ENCODE assay signal across 27 mouse cellular contexts in genomic region chr6:89393820-89394219, GRCm38 (mm10).
"Had no signal": no experiment of that assay in that cellular context is flagged by ENCODE, and none has a peak within 500 bp of the region (broad histone marks: within the 10 kb centered on the region; RNA-seq: fewer than 3 reads in every experiment).

No protein-coding gene starts in this region.

- H3K9ac ChIP-seq: heart, embryonic 12.5 days; hindbrain, embryonic 12.5 days; hindbrain, embryonic 14.5 days; intestine, embryonic 15.5 days; limb, embryonic 12.5 days; liver, embryonic 13.5 days had no signal

- H3K4me2 ChIP-seq: heart, embryonic 12.5 days; hindbrain, embryonic 12.5 days; hindbrain, embryonic 14.5 days; intestine, embryonic 15.5 days; limb, embryonic 12.5 days; liver, embryonic 11.5 days; liver, embryonic 13.5 days had no signal

- H3K4me1 ChIP-seq: intestine, embryonic 15.5 days; limb, embryonic 10.5 days; limb, embryonic 12.5 days; liver, embryonic 13.5 days had no signal

- H3K27me3 ChIP-seq: heart, embryonic 12.5 days; hindbrain, embryonic 12.5 days; intestine, embryonic 15.5 days; limb, embryonic 12.5 days; liver, embryonic 13.5 days had no signal

- H3K36me3 ChIP-seq: heart, embryonic 10.5 days; heart, embryonic 12.5 days; hindbrain, embryonic 10.5 days; hindbrain, embryonic 12.5 days; intestine, embryonic 15.5 days; limb, embryonic 10.5 days; limb, embryonic 12.5 days; liver, embryonic 13.5 days had no signal

- DNase-seq: gastrocnemius, adult 2 months; gastrocnemius, postnatal 10 days; gastrocnemius, postnatal 25 days; heart, adult 18-20 months; heart, postnatal 10 days; heart, postnatal 4 days; kidney, adult 18-20 months; kidney, adult 8-10 months; kidney, postnatal 10 days; kidney, postnatal 25 days; kidney, postnatal 4 days; liver; liver, embryonic 13.5 days had no signal

- ATAC-seq: hindbrain, embryonic 16.5 days; inflammation-experienced regulatory T-cells, adult 6 months; intestine, embryonic 15.5 days; intestine, postnatal 0 days had no signal

- H3K27ac ChIP-seq: gastrocnemius, adult 2 months; heart, embryonic 10.5 days; hindbrain, embryonic 10.5 days; hindbrain, embryonic 12.5 days; hindbrain, embryonic 14.5 days; intestine, embryonic 15.5 days; layer of hippocampus, adult 2 months; left cerebral cortex, adult 2 months; limb, embryonic 10.5 days; limb, embryonic 12.5 days; liver, embryonic 13.5 days had no signal

- H3K9me3 ChIP-seq: heart, embryonic 10.5 days; heart, embryonic 12.5 days; hindbrain, embryonic 10.5 days; hindbrain, embryonic 12.5 days; intestine, embryonic 15.5 days; limb, embryonic 10.5 days; limb, embryonic 12.5 days; liver, embryonic 13.5 days had no signal

- H3K4me3 ChIP-seq: gastrocnemius, adult 2 months; heart, embryonic 10.5 days; heart, embryonic 12.5 days; hindbrain, embryonic 10.5 days; hindbrain, embryonic 12.5 days; intestine, embryonic 15.5 days; layer of hippocampus, adult 2 months; left cerebral cortex, adult 2 months; limb, embryonic 10.5 days; limb, embryonic 12.5 days; liver, embryonic 13.5 days had no signal
